Mouse (Mus musculus): ENCODE results near the gene Abtb2.

- TF ChIP-seq CHD2 (IDR thresholded peaks at IDR 0.05; ENCODE audit: low read depth, low read length) (no peak), MAFK (IDR thresholded peaks at IDR 0.05; ENCODE audit: insufficient read depth, low read depth, low read length) (no peak)
These were observed 165.3 kb downstream of the Abtb2 start for GRCm38 (mm10) chr2:103731423-103731822.

Measured in ES-E14 (cell line).